Mouse (Mus musculus) CH12.LX (cell line): ENCODE measurements around the gene Cdh13. TPM values are rescaled to one million over a fixed set of nuclear protein-coding genes. Genes with fewer than 3 reads are reported as not detected.

Source experiments
- DNase-seq: peaks from one replicate; pipeline ENCODE4 v3.0.0-alpha.2; 2013; ENCODE audit errors: extremely low read depth
- H3K27ac ChIP-seq: 2 replicates; pipeline ENCODE4 v1.5.1; 2012; ENCODE audit warnings: low read depth, mild to moderate bottlenecking, control low read depth, moderate library complexity; ENCODE audit not compliant: insufficient read depth
- H3K27me3 ChIP-seq: replicated peaks from 2 replicates; pipeline ENCODE3; 2012; ENCODE audit warnings: inconsistent platforms
- H3K36me3 ChIP-seq, 2 experiments: replicated peaks in 1 of 2; 2 replicates each; pipeline versions ENCODE3 to v1.6.1; 2012; ENCODE audit warnings: inconsistent platforms in 1 of 2, low read length in 1 of 2, mild to moderate bottlenecking in 1 of 2, mixed read lengths in 1 of 2, moderate library complexity in 1 of 2; ENCODE audit not compliant: control insufficient read depth in 1 of 2, insufficient read depth in 1 of 2
- H3K4me1 ChIP-seq, 2 experiments: 2 replicates each; pipeline ENCODE4 v1.6.1; 2012; ENCODE audit warnings: inconsistent platforms in 1 of 2, moderate library complexity in 1 of 2; ENCODE audit not compliant: insufficient read depth in 2 of 2, control insufficient read depth in 1 of 2
- H3K4me2 ChIP-seq: 2 replicates; pipeline ENCODE4 v1.6.1; 2012; ENCODE audit warnings: low read depth, mild to moderate bottlenecking, control low read depth; ENCODE audit not compliant: poor library complexity, insufficient read depth, severe bottlenecking
- H3K4me3 ChIP-seq, 3 experiments: fragments of 150-350 bp in 1 of 3; sonication (generic) in 1 of 3; replicated peaks in 1 of 3; 2 replicates each; pipeline versions ENCODE3 to v1.5.1; 2011 to 2012; ENCODE audit warnings: low read depth in 2 of 3, low read length in 2 of 3, mild to moderate bottlenecking in 2 of 3, moderate library complexity in 2 of 3, control low read depth in 1 of 3, improper control_type of control experiment in 1 of 3, inconsistent platforms in 1 of 3, mixed read lengths in 1 of 3; ENCODE audit not compliant: poor library complexity in 1 of 3
- H3K79me2 ChIP-seq: replicated peaks from 2 replicates; pipeline ENCODE4 v1.6.1; 2012; ENCODE audit warnings: mild to moderate bottlenecking, moderate library complexity; ENCODE audit not compliant: control insufficient read depth, poor library complexity, insufficient read depth, severe bottlenecking; ENCODE audit errors: extremely low read depth
- H3K9ac ChIP-seq: 2 replicates; pipeline ENCODE4 v1.6.1; 2012; ENCODE audit warnings: low read depth, mild to moderate bottlenecking, control low read depth, moderate library complexity; ENCODE audit not compliant: insufficient read depth
- H3K9me3 ChIP-seq: replicated peaks from 2 replicates; pipeline ENCODE3; 2012; ENCODE audit warnings: low read length, inconsistent platforms, mixed read lengths
- BHLHE40 ChIP-seq: IDR thresholded peaks from 2 replicates; pipeline ENCODE4 v1.6.1; 2011; ENCODE audit warnings: mild to moderate bottlenecking, low read depth, low read length, improper control_type of control experiment
- CHD1 ChIP-seq: IDR thresholded peaks from 2 replicates; pipeline ENCODE4 v1.6.1; 2012; ENCODE audit warnings: low read depth, low read length, improper control_type of control experiment, inconsistent platforms
- CHD2 ChIP-seq: IDR thresholded peaks from 2 replicates; pipeline ENCODE4 v1.6.1; 2011; ENCODE audit warnings: low read length, improper control_type of control experiment
- ELF1 ChIP-seq: IDR thresholded peaks from 2 replicates; pipeline ENCODE4 v1.6.1; 2014; ENCODE audit warnings: low read depth, mild to moderate bottlenecking, inconsistent platforms, low read length, improper control_type of control experiment
- EP300 ChIP-seq: IDR thresholded peaks from 2 replicates; pipeline ENCODE4 v1.6.1; 2011; ENCODE audit warnings: low read length, improper control_type of control experiment
- ETS1 ChIP-seq: conservative IDR thresholded peaks from 2 replicates; pipeline ENCODE4 v1.6.1; 2012; ENCODE audit warnings: low read depth, mild to moderate bottlenecking, inconsistent platforms, low read length, improper control_type of control experiment, moderate library complexity
- IRF4 ChIP-seq: IDR thresholded peaks from 2 replicates; pipeline ENCODE4 v1.6.1; 2014; ENCODE audit warnings: low read depth, mild to moderate bottlenecking, inconsistent platforms, low read length, improper control_type of control experiment
- MXI1 ChIP-seq: IDR thresholded peaks from 2 replicates; pipeline ENCODE4 v1.6.1; 2011; ENCODE audit warnings: mild to moderate bottlenecking, low read depth, low read length, improper control_type of control experiment
- NRF1 ChIP-seq: IDR thresholded peaks from 2 replicates; pipeline ENCODE4 v1.6.1; 2014; ENCODE audit warnings: low read depth, mild to moderate bottlenecking, inconsistent platforms, low read length, improper control_type of control experiment, moderate library complexity
- PAX5 ChIP-seq: IDR thresholded peaks from 2 replicates; pipeline ENCODE4 v1.6.1; 2012; ENCODE audit warnings: low read length, inconsistent platforms, mixed read lengths
- POLR2A ChIP-seq: IDR thresholded peaks from 2 replicates; pipeline ENCODE4 v1.6.1; 2011; ENCODE audit warnings: low read depth, mild to moderate bottlenecking, improper control_type of control experiment, low read length
- POLR2AphosphoS2 ChIP-seq: IDR thresholded peaks from 2 replicates; pipeline ENCODE4 v1.6.1; 2011; ENCODE audit warnings: low read depth, low read length, improper control_type of control experiment
- SIN3A ChIP-seq: IDR thresholded peaks from 2 replicates; pipeline ENCODE4 v1.6.1; 2012; ENCODE audit warnings: low read length, improper control_type of control experiment, inconsistent platforms
- UBTF ChIP-seq: IDR thresholded peaks from 2 replicates; pipeline ENCODE4 v1.6.1; 2012; ENCODE audit warnings: low read depth, mild to moderate bottlenecking, inconsistent platforms, low read length, improper control_type of control experiment, moderate library complexity
- USF2 ChIP-seq: conservative IDR thresholded peaks from 2 replicates; pipeline ENCODE4 v1.6.1; 2011; ENCODE audit warnings: low read depth, low read length, improper control_type of control experiment
- ZC3H11A ChIP-seq: IDR thresholded peaks from 2 replicates; pipeline ENCODE4 v1.6.1; 2012; ENCODE audit warnings: low read depth, mild to moderate bottlenecking, inconsistent platforms, low read length, improper control_type of control experiment
- ZKSCAN1 ChIP-seq: IDR thresholded peaks from 2 replicates; pipeline ENCODE4 v1.6.1; 2012; ENCODE audit warnings: low read depth, inconsistent platforms, low read length, improper control_type of control experiment, borderline replicate concordance
- ZNF384 ChIP-seq: IDR thresholded peaks from 2 replicates; pipeline ENCODE4 v1.6.1; 2012; ENCODE audit warnings: low read depth, low read length, improper control_type of control experiment, inconsistent platforms
- dilution Hi-C: fragments of 300-500 bp; cut with MboI; formaldehyde crosslinking; loops from 2 replicates; pipeline ENCODE4 v1.14.3; 2020; ENCODE audit warnings: low sequenced_read_pairs; ENCODE audit not compliant: extremely low pct_unique_long_range_greater_than_20kb, extremely low pct_ligation_motif_present
- in situ Hi-C: fragments of 300-500 bp; cut with MboI; formaldehyde crosslinking; loops from 3 replicates; pipeline ENCODE4 v1.14.3; 2019; ENCODE audit warnings: low sequenced_read_pairs, low pct_ligation_motif_present, low pct_unique_long_range_greater_than_20kb, mixed read lengths
- polyA plus RNA-seq: library from polyadenylated mRNA; unstranded; fragments of >175 nt; gene quantifications from 2 replicates; pipeline ENCODE4 v1.2.1, GENCODE M21; 2012; ENCODE audit warnings: low read depth; ENCODE audit not compliant: insufficient read length
- total RNA-seq, 2 experiments: library from RNA; depleted of rRNA; stranded (reverse); fragments of 300-350 nt in 1 of 2; fragments of >200 nt in 1 of 2; gene quantifications; 2 replicates each; pipeline ENCODE4 v1.2.3; 2012 to 2014

Cdh13 gene
- total and polyA plus RNA-seq, 3 experiments: not detected

DNA sequence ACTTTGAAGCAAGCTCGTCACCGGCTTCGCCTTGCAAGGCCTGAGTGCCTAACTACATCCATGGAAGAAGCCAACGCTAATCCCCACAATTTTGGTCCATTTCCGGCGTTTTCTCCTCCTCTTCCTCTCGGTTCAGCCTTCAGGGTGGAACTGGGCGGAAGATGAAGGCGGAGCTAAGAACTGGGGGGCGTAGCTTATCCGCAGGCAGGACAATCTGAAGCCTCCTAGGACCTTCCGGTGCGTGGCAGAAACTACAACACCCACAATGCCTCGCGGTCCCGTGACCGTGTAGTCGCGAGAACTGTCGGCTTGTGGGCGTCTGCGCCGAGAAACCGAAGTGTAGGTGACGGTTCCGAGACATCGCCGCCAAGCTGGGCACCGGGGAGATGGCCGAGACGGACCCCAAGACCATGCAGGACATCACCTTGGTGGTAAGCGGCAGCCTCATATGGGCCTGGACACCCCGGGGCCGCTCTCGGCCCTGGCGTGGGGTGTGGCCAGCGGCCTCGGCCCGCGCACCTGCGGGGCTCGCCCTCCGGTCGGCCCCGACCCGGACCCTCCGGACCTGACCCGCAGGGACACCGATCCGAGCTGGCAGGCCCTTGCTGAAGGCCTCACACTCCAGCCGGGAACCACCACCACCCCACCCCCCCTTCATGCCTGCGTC lies 1060.8 kb downstream of the Cdh13 start, which contains the start of gene Hsbp1 (continued):
- no peak for TF ChIP-seq ZNF384
- no peak; the same call in 1 of the 2 replicates for TF ChIP-seq MXI1
- no peak for TF ChIP-seq ETS1
- TF ChIP-seq ELF1: peak; percentile 93
- TF ChIP-seq CHD2: peak; percentile 99
- no peak for TF ChIP-seq CHD1
- TF ChIP-seq PAX5: no peak
- TF ChIP-seq POLR2A: peak; percentile 82
- peak; percentile 51; the same call in 1 of the 2 replicates for TF ChIP-seq SIN3A

DNA sequence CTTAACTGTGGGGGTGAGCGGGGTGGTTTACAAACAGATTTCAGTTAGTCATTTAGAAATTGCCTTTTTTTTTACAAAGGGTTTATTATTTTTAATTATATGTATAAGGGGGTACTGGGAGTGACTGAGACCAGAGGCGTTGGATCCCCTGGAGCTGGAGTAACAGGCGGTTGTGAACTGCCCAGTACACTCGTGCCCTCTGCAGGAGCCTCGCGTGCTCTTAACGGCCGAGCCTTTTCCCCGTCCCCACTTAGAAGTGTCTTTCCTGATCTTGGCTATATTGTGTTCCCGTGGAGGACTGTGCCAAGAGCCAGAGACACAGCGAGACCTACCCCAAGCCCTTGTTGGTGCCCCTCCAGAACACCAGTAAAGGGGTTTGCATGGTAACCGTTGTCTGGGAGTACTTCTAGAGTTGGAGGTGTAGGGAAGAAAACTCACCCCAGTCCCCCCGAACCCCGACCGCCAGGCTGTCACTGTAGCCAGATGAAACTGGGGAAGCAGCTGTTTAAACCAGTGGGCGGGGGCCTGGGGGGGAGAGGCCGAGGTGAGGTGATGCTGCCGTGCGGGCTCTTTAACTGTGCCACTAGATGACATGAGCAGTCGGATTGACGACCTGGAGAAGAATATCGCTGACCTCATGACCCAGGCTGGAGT lies 1061.6 kb downstream of the Cdh13 start:
- peak; percentile 8 for DNase-seq
- peak overlapping the region; percentile 82 to 98 (median 84) for H3K4me3 ChIP-seq
- peaks cover 34 to 36% of the 10 kb centered on the region in 2 experiments for H3K36me3 ChIP-seq
- H3K9ac ChIP-seq: peak overlapping the region; percentile 91
- no peak overlapping the region for H3K27ac ChIP-seq
- no peaks in the 10 kb centered on the region for H3K9me3 ChIP-seq
- peaks cover 14% of the 10 kb centered on the region for H3K79me2 ChIP-seq
- in situ Hi-C loops (no loop called here), dilution Hi-C loops (no loop called here)
- TF ChIP-seq POLR2AphosphoS2 (no peak), SIN3A (no peak), USF2 (no peak), IRF4 (no peak), BHLHE40 (peak; percentile 51; the same call in 1 of the 2 replicates), UBTF (no peak), ELF1 (no peak), EP300 (no peak), CHD1 (peak; percentile 43; the same call in 1 of the 2 replicates), NRF1 (no peak), ZC3H11A (no peak), ZKSCAN1 (no peak)
- H3K4me2 ChIP-seq: peak overlapping the region; percentile 98
- H3K4me1 ChIP-seq: peaks cover 0 to 39% of the 10 kb centered on the region in 2 experiments; a peak in 2 of 4 replicates
- no peaks in the 10 kb centered on the region for H3K27me3 ChIP-seq
